Mouse (Mus musculus) heart, postnatal 0 days (tissue): Measurements from ENCODE around the gene Gm17542. TPM values are rescaled to one million over a fixed set of nuclear protein-coding genes. Genes with fewer than 3 reads are reported as not detected.
A peak's percentile ranks its signal among the peaks of the same experiment; 100 is the strongest.
"Not testable (repeated sequence)": the region's sequence is repeated elsewhere in the genome, so short reads cannot be mapped to it uniquely, and the experiment has no call there.

ENCODE experiments used
- ATAC-seq: fragments of 200-750 bp; cut with Nextera tagmentation; 2 replicates; pipeline ENCODE4 v1.8.0; 2017; ENCODE audit warnings: low read depth, moderate number of reproducible peaks, moderate library complexity; ENCODE audit not compliant: insufficient read depth
- DNase-seq: peaks from one replicate; pipeline ENCODE4 v3.0.0-alpha.2; 2016; ENCODE audit warnings: low spot score
- H3K27ac ChIP-seq: fragments of 300-500 bp; sonication (generic); 2 replicates; pipeline ENCODE4 v1.5.1; 2014; ENCODE audit warnings: low read depth, mild to moderate bottlenecking
- H3K27me3 ChIP-seq: fragments of 300-500 bp; sonication (generic); 2 replicates; pipeline ENCODE4 v1.6.1; 2014; ENCODE audit warnings: low read length, mixed read lengths; ENCODE audit not compliant: control insufficient read depth, insufficient read depth
- H3K36me3 ChIP-seq: fragments of 300-500 bp; sonication (generic); replicated peaks from 2 replicates; pipeline ENCODE4 v1.6.1; 2014; ENCODE audit warnings: low read length, mixed read lengths; ENCODE audit not compliant: control insufficient read depth, insufficient read depth
- H3K4me1 ChIP-seq: fragments of 300-500 bp; sonication (generic); 2 replicates; pipeline ENCODE4 v1.6.1; 2014; ENCODE audit warnings: antibody characterized with exemption; ENCODE audit not compliant: control insufficient read depth, insufficient read depth
- H3K4me2 ChIP-seq: fragments of 300-500 bp; sonication (generic); 2 replicates; pipeline ENCODE4 v1.6.1; 2014; ENCODE audit warnings: low read depth, mild to moderate bottlenecking, low read length, moderate library complexity
- H3K4me3 ChIP-seq: fragments of 300-500 bp; sonication (generic); 2 replicates; pipeline ENCODE4 v1.5.1; 2014; ENCODE audit warnings: low read depth, low read length
- H3K9ac ChIP-seq: fragments of 300-500 bp; sonication (generic); replicated peaks from 2 replicates; pipeline ENCODE4 v1.6.1; 2014; ENCODE audit warnings: low read depth, low read length, mixed read lengths
- H3K9me3 ChIP-seq: fragments of 300-500 bp; sonication (generic); replicated peaks from 2 replicates; pipeline ENCODE4 v1.6.1; 2016; ENCODE audit warnings: low read length; ENCODE audit not compliant: control insufficient read depth
- CTCF ChIP-seq: IDR thresholded peaks from 2 replicates; pipeline ENCODE4 v1.5.1; 2016; ENCODE audit warnings: antibody characterized with exemption, control low read depth, low read depth
- EP300 ChIP-seq: IDR thresholded peaks from 2 replicates; pipeline ENCODE4 v1.6.1; 2016; ENCODE audit warnings: antibody characterized with exemption, low read depth
- WGBS: fragments of 180-500 bp; shearing (Covaris S2); extraction: QIAGEN DNeasy Blood & Tissue Kit; methylation state at CpG from one replicate; pipeline ENCODE4 v1.1.7; 2014; 5-methylcytosine and 5-hydroxymethylcytosine counted together
- polyA plus RNA-seq: library from polyadenylated mRNA; unstranded; fragments of >200 nt; fragmentation: Nextera tagmentation; extraction: Ambion mirVana; gene quantifications from 2 replicates; pipeline ENCODE4 v1.2.1, GENCODE M21; 2015
- total RNA-seq: library from RNA; depleted of rRNA; stranded (reverse); fragments of >200 nt; gene quantifications from 2 replicates; pipeline ENCODE4 v1.2.3, GENCODE M21; 2014; ENCODE audit warnings: low replicate concordance; rRNA removed

Gm17542 gene
- total RNA-seq (not detected in 2 replicates), polyA plus RNA-seq (not detected in 2 replicates)

DNA sequence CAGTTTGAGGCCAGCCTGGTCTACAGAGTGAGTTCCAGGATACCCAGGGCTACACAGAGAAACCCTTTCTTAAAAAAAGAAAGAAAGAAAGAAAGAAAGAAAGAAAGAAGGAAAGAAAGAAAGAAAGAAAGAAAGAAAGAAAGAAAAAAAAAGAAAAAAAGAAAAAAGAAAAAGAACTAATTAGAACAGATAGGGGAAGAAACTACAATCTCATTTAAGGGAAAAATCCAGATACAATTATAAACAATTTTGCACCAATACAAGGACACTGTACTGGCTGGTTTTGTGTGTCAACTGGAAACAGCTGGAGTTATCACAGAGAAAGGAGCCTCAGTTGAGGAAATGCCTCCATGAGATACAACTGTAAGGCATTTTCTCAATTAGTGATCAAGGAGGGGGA lies at the start of gene Gm17542:
Gm17542 (minus strand) TSS at position 101 of the 400 bp plus-strand sequence.
- not testable (repeated sequence) for ATAC-seq, H3K36me3 ChIP-seq, H3K27ac ChIP-seq

GRCm38 (mm10) chr10:58739779-58740178 lies 21.8 kb upstream of the Gm17542 start:
- no peaks in the 10 kb centered on the region for H3K27me3 ChIP-seq
- no peak for ATAC-seq

More for the DNA sequence above, at the start of gene Gm17542:
- H3K27me3 ChIP-seq, H3K9ac ChIP-seq, H3K9me3 ChIP-seq, H3K4me3 ChIP-seq, H3K4me1 ChIP-seq, DNase-seq, H3K4me2 ChIP-seq: not testable (repeated sequence)

DNA sequence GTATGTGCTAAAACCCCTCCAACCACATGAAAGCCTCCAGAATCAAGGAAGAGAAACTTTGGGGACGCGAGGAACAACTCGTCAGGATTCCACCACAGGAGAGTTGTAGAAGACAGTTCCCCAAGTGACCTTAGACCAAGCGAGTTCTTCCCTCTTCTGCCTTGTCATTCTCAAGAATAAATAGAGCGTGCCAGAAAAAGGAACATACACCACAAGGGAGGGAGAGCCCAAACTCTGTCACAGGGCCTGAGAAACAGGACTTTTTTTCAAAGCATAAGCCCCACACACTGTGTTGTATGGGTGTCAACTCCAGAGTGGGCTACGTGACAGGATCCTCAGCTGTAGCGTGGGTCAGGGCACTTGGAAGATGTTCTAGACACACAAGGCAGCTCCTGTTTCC lies 20.1 kb upstream of the Gm17542 start:
- H3K27me3 ChIP-seq: no peaks in the 10 kb centered on the region
- no peak overlapping the region for H3K9ac ChIP-seq
- no peak for DNase-seq
- no peaks in the 10 kb centered on the region for H3K36me3 ChIP-seq
- no peak overlapping the region for H3K4me2 ChIP-seq
- no peak overlapping the region for H3K27ac ChIP-seq
- no peaks in the 10 kb centered on the region for H3K9me3 ChIP-seq
- TF ChIP-seq CTCF (no peak), EP300 (no peak)
- no peaks in the 10 kb centered on the region for H3K4me1 ChIP-seq
- H3K4me3 ChIP-seq: no peak overlapping the region
- ATAC-seq: no peak
- 81% methylated on average over 7 of the region's 7 CpGs for WGBS

More at GRCm38 (mm10) chr10:58739779-58740178, 21.8 kb upstream of the Gm17542 start:
- Histone ChIP-seq H3K4me1 (no peaks in the 10 kb centered on the region), H3K4me3 (no peak overlapping the region), H3K36me3 (no peaks in the 10 kb centered on the region), H3K27ac (no peak overlapping the region), H3K9me3 (no peaks in the 10 kb centered on the region), H3K9ac (no peak overlapping the region), H3K4me2 (no peak overlapping the region)
- DNase-seq: no peak
- TF ChIP-seq CTCF (no peak), EP300 (no peak)

DNA sequence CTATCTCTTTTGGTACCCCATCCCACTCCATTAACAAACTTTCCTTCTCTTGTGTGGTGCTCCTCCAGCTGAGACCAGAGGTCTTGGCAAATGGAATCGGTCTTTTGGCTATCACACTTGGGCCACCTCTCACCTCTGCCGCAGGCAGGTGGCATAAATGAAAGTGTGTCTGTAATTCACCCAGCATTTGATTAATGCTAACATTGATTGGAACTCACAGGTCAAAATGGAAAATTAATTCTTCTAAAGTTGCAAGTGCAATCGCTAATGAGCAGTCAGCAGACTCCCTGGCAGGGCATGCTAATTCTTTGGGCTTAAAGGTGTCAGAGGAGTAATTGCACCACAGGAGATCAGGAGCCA lies 3.2 kb downstream of the Gm17542 start:
- Histone ChIP-seq H3K27ac (no peak overlapping the region), H3K36me3 (no peaks in the 10 kb centered on the region), H3K27me3 (no peaks in the 10 kb centered on the region), H3K4me2 (peak overlapping the region; percentile 57), H3K4me1 (no peaks in the 10 kb centered on the region), H3K4me3 (peak overlapping the region; percentile 14; the same call in 1 of the 2 replicates), H3K9ac (no peak overlapping the region), H3K9me3 (no peaks in the 10 kb centered on the region)
- WGBS: 60% methylated on average over 3 of the region's 3 CpGs
- no peak for DNase-seq
- no peak for TF ChIP-seq EP300
- no peak for TF ChIP-seq CTCF
- no peak for ATAC-seq

GRCm38 (mm10) chr10:58713855-58714788 lies 3.9 kb downstream of the Gm17542 start:
- no peak overlapping the region for H3K9ac ChIP-seq
- ATAC-seq: no peak
- WGBS: 24% methylated on average over 24 of the region's 24 CpGs

More at GRCm38 (mm10) chr10:58713855-58714788, 3.9 kb downstream of the Gm17542 start:
- TF ChIP-seq CTCF (no peak), EP300 (no peak)
- Histone ChIP-seq H3K4me2 (peak overlapping the region; percentile 57), H3K27me3 (no peaks in the 10 kb centered on the region), H3K4me1 (no peaks in the 10 kb centered on the region), H3K27ac (no peak overlapping the region), H3K36me3 (no peaks in the 10 kb centered on the region), H3K9me3 (no peaks in the 10 kb centered on the region), H3K4me3 (peak overlapping the region; percentile 14)
- no peak for DNase-seq
